Mouse (Mus musculus): ENCODE data around the gene Mrtfa.

DNA sequence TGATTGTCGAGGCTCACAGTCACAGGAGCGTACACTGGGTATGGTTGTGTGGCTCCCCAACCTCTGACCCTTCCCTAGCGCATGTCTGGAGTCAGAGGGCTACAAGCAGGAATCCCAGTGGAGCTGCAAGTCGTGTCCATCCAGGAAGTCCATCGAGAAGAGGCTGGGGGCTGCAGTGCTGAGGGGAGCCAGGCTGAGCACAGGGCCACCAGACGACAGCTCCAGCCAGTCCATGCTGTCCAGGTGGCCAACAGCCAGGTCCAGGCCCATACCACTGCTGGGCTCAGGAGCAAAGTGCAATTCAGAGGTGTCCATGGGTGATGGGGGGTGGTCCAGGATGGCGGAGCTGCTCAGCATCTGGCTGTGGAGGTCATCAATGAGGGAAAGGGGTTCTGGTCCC lies 177.4 kb downstream of the Mrtfa start:
- TF ChIP-seq CTCF (IDR thresholded peaks at IDR 0.05; ENCODE audit: borderline replicate concordance, insufficient read depth, low read length) = no peak
- no peak for TF ChIP-seq POLR2A (IDR thresholded peaks at IDR 0.05; ENCODE audit: low read depth, low read length)

Measured in embryonic fibroblast, embryonic 13.5 days (primary cell).